Mouse (Mus musculus): ENCODE results near the gene Ginm1. TPM values are rescaled to one million over a fixed set of nuclear protein-coding genes. Genes with fewer than 3 reads are reported as not detected.

Gene Ginm1
- 88.5 and 92.3 TPM in 2 replicates for total RNA-seq (2017)

DNA sequence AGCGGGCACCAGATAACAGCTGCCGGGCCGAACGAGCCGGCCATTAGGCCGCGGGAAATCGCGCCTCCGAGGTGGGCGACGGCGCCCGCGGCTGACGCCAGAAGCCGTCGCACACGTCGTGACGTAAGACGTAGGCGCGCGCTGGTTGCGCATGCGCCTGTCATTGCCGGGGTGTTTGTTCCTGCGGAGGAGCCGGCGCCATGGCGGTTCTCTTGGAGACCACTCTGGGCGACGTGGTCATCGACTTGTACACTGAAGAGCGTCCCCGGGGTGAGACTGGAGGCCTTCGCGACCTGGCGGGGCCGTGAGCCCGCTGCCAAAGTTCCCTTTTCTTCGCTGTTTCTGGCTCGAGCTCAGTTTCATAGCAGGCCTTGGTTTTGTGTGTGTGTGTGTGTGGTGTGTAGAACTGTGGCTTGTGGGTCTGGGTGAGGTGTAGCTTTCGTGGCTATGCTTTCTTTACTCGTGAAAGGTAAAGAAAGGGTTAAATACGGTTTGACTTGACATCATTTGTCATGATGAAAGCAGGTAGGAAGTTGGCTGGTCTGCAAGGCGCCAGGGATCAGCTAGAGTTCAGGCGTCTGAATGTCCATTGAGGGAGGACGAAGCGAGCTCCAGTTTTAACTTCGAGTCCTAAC lies at the start of gene Ginm1, which contains the start of gene Ppil4:
Ginm1 (minus strand) TSS at position 74 of the 635 bp plus-strand sequence.
Ppil4 (plus strand) TSS at position 141 of the 635 bp plus-strand sequence.
- peak; percentile 95 for ATAC-seq (ENCODE audit: extremely low read depth, insufficient number of reproducible peaks, low FRiP score, poor library complexity, severe bottlenecking)

DNA sequence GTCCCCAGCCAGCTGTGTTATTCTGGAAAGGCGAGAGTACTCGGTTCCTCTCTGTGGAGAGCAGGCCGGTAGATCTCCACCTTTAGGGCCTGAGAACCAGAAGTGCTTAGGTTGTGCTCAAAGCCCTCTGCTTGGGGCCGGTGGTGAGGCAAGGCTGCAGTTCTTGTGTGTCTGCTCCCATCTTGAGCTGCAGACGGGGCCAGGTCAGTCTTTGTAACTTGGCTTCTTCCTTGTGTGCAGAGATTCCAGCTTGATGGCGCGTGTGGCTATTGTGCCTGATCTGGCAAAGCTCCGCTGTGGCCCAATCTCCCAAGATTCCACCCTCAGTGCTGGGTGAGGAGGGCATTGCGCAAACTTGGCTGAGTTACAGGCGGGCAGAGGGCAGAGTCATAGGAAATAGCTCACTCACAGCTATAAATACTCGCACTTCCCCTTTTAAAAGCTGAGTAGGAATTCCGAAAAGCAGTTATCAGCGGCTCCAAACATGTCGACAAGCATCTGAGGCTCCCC lies 49.0 kb upstream of the Ginm1 start:
- peak; percentile 71 for ATAC-seq (ENCODE audit: extremely low read depth, insufficient number of reproducible peaks, low FRiP score, poor library complexity, severe bottlenecking)

DNA sequence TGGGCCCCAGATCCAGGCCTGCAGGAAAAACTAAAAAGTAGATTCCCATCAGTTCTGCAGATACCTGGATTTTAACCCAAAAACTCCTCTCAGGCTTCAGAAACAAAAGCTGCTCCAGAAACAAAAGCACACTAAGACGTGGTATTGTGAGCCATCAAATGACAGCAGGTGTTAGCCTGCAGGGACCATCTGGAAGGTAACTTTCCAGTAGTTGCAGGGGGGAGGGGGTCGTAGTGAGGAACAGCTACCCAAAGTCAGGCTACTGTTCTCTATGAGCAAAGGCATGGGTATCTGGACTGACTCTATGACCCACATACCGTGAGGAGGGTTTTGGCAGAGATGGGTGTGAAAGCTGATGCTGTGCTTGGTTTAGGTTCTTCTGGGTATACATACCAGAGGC lies 48.2 kb upstream of the Ginm1 start:
- no peak for ATAC-seq (ENCODE audit: extremely low read depth, insufficient number of reproducible peaks, low FRiP score, poor library complexity, severe bottlenecking)

DNA sequence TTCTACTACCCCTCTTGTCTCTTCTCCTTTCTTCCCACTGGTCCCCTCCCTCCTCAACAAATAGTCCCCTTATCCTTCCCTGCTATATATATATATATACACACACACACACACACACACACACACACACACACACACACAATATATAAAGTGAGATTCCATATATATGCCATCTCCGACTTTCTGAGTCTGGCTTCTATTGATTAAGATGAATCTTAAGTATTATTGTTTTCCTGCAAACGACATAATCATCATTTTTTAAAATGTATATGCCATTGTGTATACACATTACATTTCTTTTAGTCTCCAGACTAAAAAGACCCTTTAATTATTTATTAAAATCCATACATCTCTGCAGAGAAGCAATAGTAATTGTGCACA lies 47.7 kb upstream of the Ginm1 start:
- no peak for ATAC-seq (ENCODE audit: extremely low read depth, insufficient number of reproducible peaks, low FRiP score, poor library complexity, severe bottlenecking)

DNA sequence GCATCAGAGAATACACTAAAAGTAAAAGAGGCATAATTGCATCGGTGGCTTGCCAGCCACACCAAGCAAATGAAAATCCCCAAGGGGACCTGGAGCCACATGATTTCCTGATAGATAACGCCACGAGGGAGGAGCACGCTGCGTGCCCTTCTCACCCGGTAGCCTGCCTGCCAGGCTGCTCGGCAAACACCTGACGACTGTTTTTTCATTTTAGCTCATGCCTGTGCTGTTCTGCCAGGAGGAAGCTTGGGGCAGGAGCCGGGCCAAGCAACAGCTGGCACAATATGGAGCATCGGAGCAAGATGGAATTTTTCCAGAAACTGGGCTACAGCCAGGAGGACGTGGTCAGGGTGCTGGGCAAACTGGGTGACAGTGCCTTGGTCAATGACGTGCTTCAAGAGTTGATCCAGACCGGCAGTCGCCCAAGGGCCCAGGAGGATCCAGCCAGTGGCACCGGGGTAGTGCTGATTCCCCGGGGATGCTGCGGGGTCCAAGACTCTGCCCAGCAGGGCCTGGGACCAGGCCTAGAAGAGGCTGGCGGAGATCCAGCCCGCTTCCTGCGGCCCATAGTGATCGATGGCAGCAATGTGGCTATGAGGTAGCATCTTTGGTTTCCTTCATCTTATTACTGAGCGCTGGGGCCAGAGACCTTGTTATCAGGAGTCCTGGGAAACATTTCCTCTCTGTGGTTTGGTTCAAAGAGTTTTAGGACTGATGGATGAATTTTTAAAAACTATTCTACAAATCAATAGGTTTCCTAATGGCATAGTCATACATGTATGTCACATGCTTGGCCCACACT lies 47.1 kb upstream of the Ginm1 start:
- peak; percentile 40 for ATAC-seq (ENCODE audit: extremely low read depth, insufficient number of reproducible peaks, low FRiP score, poor library complexity, severe bottlenecking)

DNA sequence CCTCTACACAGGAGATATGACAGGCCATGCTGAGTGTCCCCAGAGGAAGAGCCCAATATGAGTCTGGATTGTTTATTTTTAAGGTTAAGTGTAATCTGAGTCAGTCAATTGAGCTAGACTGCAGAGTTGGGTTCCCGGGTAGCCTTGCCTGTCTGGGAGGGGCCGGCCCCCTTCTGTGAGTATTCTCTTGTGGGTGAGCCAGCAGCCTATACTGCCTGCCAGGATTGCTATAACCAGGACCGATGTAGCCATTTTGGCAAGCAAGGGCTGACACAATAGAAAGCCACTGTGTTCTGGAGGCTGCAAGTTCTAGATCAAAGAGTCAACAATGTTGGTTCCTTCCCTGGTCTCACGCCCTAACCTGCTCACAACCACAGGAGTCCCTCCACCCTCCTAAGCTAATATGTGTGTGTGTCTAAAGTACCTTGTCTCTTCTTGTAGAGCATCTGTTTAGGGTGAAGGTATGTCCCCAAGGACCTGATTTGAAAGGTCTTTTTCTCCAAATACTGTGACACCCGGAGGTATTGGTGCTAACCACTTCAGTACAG lies 46.3 kb upstream of the Ginm1 start:
- ATAC-seq (ENCODE audit: extremely low read depth, insufficient number of reproducible peaks, low FRiP score, poor library complexity, severe bottlenecking): no peak

DNA sequence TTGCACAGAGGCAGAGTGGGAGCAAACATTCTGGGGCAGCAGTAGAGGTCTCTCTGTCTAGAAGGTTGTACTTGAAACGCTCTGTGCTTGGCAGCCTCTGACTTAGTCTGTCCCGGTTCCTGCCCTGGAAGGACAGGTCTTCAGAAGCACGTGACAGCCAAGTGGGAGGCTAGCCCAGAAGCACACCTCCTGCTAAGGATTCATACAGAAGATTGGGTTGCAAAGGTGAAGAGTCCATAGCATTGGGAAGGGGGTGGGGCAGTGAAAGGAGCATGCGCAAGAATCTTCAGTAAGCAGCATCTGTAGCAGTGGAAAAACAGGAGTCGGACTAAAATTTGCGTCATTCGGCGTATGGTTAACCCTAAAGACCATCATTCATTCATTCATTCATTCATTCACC lies 45.4 kb upstream of the Ginm1 start:
- no peak for ATAC-seq (ENCODE audit: extremely low read depth, insufficient number of reproducible peaks, low FRiP score, poor library complexity, severe bottlenecking)

DNA sequence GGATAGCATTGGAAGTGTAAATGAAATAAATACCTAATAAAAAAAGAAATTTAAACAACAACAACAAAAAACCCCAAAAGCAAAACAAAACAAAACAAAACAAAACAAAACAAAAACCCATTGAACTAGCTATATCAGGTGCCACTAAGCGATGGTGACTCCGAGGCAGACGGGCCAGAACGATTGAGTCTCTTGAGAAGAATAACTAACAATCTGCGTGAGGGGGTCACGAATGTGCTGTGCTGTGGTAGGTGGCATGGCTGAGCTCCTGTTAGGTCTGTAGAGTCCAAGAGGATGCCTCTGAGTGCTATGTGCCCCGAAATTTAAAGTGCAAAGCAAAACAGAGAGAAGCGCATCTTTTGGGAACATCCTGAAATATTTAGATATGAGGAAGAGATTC lies 44.8 kb upstream of the Ginm1 start:
- no peak for ATAC-seq (ENCODE audit: extremely low read depth, insufficient number of reproducible peaks, low FRiP score, poor library complexity, severe bottlenecking)

DNA sequence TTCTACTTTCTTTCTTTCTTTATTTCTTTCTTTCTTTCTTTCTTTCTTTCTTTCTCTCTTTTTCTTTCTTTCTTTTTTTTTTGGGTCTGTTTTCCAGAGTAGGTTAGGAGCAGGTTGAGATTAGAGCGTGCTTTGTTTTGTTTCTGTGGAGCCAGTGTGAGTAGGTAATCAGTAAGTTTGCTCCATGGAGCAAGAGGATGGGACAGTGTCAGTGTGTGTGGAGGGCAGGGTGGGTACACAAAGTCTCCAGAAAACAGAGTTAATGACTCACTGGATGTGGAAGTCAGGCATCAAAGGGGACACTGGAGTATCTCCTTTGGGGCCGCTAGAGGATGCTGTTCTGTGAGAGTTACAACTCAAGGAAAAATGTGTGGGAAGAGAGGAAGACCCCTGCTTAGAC lies 44.3 kb upstream of the Ginm1 start:
- ATAC-seq (ENCODE audit: extremely low read depth, insufficient number of reproducible peaks, low FRiP score, poor library complexity, severe bottlenecking): no peak

DNA sequence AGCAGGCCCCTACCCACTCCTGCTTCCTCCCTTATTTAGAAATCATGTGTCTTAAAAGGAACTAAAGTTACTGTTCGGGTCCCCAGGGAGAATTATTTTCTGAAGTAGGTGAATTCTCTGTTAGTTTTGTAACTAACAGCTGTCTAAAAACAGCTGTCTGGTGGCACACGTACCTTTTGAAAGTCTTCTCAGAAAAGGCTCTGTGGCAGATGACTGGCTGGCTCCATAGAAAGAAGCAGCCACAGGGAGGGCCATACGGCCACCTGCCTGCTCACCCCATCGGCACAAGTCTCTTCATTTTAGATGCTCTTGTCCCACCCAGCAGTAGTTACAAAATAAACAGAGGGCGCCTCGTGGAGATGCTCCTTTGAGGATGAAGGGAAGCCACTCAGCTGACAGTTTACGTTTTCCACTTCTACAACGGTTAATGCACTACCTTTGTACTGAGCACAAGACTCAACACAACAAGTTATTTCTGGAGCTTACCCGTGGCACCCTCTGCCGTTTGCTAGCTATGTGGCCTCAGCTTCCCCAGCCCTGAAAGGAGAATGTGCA lies 42.1 kb upstream of the Ginm1 start:
- no peak for ATAC-seq (ENCODE audit: extremely low read depth, insufficient number of reproducible peaks, low FRiP score, poor library complexity, severe bottlenecking)

DNA sequence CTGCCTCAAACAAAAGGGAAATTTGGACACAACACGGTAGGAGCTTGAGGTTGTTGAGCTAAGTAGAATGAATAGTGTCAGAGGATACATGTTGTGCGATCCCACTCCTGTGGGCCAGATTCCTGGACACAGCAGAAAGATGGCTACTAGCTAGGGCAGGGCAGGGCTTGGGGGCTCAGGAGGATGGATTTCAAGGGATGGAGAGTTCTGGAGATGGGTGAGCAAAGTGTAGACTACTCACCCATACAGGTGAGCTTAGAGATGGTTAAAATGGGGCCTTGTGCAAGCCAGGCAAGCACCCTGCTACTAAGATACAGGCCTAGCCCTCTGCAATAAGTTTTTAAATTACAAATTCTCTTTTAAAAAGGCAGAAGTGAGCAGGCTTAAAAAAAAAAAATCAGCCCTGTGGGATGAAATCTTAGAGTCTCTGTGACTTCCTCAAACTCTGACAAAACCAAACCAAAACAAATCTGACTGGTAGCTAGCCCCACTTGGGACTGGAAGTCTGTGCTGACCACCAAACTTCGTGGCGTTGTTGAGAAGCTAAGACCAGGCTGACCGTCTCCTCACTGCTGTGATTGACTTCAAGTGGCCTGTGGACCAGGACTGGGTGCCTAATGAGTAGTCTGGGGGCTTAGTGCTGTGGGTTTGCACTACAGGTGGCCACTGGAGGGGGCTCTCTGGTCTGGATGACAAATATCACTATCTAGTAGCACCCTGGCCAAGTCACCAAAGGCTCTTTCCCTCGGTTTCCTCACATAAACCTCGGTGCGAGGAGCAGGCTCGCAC lies 40.9 kb upstream of the Ginm1 start:
- peak; percentile 41; the same call in 1 of the 2 replicates for ATAC-seq (ENCODE audit: extremely low read depth, insufficient number of reproducible peaks, low FRiP score, poor library complexity, severe bottlenecking)

DNA sequence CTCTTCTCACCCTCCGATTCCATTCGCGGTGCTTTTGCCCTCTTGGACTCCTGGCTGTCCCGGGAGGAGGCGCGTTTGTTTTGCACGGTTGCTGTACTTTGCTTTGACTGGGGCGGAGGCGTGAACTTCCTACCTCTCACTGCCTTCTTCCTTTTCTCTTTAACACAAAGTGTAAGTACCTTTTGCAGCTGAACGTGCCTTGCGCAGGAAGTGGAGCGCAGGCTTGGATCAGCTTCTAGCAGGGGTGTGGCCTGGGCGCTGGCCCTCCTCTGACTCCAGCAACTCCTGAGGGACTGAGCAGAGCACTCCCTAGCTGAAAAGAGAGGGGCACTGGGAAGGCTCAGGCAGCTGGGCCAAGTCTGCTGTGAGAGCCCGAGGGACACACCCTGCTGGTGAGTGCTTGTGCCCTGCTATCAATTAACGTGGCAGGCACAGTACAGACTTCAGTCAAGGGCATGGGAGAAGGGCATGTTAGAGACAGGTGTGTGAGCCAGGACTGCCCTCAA lies 39.6 kb upstream of the Ginm1 start, which contains the start of gene Zc3h12d:
Zc3h12d (plus strand) TSS at position 300 of the 506 bp plus-strand sequence.
- peak; percentile 42 for ATAC-seq (ENCODE audit: extremely low read depth, insufficient number of reproducible peaks, low FRiP score, poor library complexity, severe bottlenecking)

DNA sequence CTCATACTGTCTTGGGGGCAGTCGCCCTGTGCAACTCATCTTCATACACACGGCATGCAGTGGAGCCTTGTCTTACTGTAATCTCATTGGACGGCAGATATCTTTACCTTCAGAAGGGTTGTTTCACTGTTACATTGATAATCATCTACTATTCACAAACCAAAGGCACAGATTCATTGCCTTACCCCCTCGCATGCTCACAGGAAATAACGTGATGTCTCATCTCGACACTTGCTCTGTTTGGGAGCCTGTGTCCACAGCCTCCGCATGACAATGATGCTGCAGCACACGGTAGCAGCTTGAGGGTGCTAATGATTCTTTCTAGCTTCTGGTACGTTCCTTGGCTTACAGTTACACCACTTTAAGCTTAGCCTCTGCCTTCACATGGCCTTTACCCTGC lies 33.5 kb upstream of the Ginm1 start:
- ATAC-seq (ENCODE audit: extremely low read depth, insufficient number of reproducible peaks, low FRiP score, poor library complexity, severe bottlenecking): no peak

DNA sequence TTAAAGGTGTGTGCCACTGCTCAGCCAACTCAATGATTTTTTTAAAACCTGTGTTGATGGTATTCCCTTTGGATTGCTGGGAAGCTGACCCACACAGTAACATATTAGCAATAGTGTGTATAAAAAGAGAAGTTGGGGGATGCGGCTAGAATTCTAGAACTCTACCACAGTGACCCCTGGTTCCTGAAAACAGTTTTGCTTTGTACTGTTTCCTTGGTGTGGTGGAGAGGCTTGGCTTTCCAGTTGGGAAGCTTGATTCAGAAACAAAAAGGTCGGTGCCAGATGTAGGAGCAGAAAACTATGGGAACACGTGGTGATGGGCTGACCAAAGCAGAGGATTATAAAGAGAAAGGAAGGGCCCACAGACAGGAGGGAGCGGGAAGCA lies 32.6 kb upstream of the Ginm1 start:
- ATAC-seq (ENCODE audit: extremely low read depth, insufficient number of reproducible peaks, low FRiP score, poor library complexity, severe bottlenecking): no peak

DNA sequence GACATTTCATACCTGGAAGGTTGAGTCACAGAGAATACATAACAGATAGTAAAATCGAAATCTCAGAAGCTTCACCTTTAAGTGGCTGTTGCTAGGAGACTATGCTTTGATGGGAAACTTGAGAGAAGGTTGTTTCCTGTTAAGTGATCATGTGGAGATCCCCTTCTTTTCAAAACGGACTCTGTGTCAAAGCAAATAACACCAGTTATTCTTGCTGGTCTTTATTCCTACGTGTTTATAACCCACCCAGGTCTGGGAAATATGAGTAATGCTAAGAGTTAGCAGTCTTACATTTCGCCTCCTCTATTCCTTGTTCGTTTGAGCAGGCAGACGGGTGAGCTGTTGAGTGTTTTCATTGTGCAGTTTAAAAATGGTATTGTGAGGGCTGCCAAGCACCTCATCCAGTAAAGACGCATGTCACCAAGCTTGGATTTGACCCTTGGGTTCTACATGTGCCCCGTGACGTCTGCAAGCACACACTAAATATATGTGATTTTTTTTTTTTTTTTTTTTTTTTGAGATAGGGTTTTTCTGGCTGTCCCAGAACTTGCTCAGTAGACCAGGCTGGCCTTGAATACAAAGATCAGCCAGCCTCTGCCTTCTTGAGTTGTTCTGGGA lies 32.1 kb upstream of the Ginm1 start:
- peak; percentile 59; the same call in 1 of the 2 replicates for ATAC-seq (ENCODE audit: extremely low read depth, insufficient number of reproducible peaks, low FRiP score, poor library complexity, severe bottlenecking)

DNA sequence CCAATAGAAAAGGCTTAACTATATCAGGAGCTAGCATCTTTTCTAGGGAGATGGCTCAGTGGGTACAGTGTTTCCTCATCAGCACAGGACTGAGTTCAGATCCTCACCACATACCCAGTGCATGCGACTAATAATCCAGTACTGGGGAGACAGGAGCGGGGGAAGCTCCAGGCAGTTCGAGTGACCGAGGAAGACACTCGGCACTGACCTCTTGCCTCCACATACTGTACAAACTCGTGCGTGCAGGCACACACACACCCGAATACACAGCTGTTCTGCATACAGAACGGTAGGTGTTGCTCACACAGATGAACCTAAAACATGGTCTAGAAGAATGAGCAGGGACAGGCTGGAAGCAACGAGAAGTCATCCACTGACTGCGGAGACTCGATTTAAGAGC lies 29.4 kb upstream of the Ginm1 start:
- ATAC-seq (ENCODE audit: extremely low read depth, insufficient number of reproducible peaks, low FRiP score, poor library complexity, severe bottlenecking): no peak

DNA sequence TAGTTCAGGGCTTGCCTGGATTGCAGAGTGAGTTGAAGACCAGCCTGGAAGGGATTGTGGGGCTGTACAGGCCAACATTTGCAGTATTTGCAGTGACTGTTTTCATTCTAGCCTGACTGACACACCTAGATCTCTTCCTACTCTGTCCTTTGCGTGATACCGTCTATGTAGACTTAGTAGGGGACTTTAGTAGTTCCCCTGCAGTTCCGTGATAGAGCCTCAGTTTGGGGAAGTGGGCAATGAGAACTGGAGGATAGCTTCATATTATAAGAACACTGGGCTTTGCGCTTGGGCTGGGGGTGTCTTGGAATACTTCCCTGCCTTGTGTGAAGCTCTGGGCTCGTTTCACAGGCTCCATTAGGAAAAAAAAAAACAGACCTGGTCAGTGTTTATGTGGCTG lies 27.5 kb upstream of the Ginm1 start:
- ATAC-seq (ENCODE audit: extremely low read depth, insufficient number of reproducible peaks, low FRiP score, poor library complexity, severe bottlenecking): no peak

DNA sequence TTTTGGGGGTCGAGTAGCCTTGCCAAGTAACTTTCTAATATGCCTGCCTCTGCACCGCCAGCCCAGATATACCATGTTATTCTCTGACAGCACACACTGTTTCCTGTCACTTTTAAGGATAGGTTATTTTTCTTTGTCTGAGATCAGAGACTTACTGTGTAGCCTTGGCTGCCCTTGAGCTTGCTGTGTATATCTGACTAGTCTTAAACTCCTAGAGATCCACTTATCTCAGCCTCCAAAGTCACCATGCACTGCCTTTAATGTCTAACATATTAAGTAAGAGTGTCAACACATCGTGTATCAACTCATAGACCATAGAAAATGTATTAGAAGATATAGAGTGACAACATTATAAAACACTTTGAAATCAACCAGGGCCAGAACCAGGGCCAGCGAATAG lies 27.0 kb upstream of the Ginm1 start:
- no peak for ATAC-seq (ENCODE audit: extremely low read depth, insufficient number of reproducible peaks, low FRiP score, poor library complexity, severe bottlenecking)

Data from neutrophil, adult 5-6 weeks (primary cell).